Mouse (Mus musculus) liver, postnatal 0 days (tissue): ENCODE measurements around the gene Slc2a13.

Experiments used
- CTCF ChIP-seq: sonication (generic); IDR thresholded peaks from 2 replicates; pipeline ENCODE4 v1.5.1; 2016; ENCODE audit warnings: antibody characterized with exemption, low read depth
- EP300 ChIP-seq: IDR thresholded peaks from 2 replicates; pipeline ENCODE4 v1.6.1; 2016; ENCODE audit warnings: antibody characterized with exemption, low read depth, mild to moderate bottlenecking

DNA sequence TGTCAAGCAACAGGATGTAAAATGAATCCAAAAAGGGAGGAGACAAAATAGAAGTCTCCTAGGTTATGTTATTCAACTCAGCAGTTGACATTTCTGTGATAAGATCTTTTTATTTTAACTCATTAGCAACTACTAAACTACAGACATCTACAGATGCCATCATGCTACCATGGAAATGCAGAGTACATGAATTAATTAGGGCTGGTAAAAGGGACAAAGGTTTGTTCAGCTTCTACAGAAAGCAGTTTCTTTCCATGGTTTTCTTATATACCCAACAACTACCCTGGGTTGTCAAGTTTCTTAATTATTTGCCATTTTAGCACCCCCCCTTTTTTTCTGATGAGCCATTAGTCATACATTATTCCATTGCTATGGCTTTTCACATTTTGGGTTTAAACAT is 34.6 kb downstream of the Slc2a13 start:
- TF ChIP-seq EP300 (no peak), CTCF (no peak)
